Mouse (Mus musculus) embryonic facial prominence, embryonic 14.5 days (tissue): Measurements from ENCODE around the gene Lrpprc. TPM values are rescaled to one million over a fixed set of nuclear protein-coding genes. Genes with fewer than 3 reads are reported as not detected.
A peak's percentile ranks its signal among the peaks of the same experiment; 100 is the strongest.

Experiments
- ATAC-seq: fragments of 200-750 bp; cut with Nextera tagmentation; 2 replicates; pipeline ENCODE4 v1.8.0; 2017; ENCODE audit warnings: low read depth, moderate number of reproducible peaks, moderate TSS enrichment
- DNase-seq: peaks from one replicate; pipeline ENCODE4 v3.0.0-alpha.2; 2015; ENCODE audit warnings: low spot score
- H3K27ac ChIP-seq: fragments of 300-500 bp; sonication (generic); replicated peaks from 2 replicates; pipeline ENCODE4 v1.5.1; 2014; ENCODE audit warnings: low read depth, mild to moderate bottlenecking, low read length, moderate library complexity
- H3K27me3 ChIP-seq: fragments of 300-500 bp; sonication (generic); replicated peaks from 2 replicates; pipeline ENCODE4 v1.6.1; 2014; ENCODE audit warnings: low read length; ENCODE audit not compliant: control insufficient read depth, insufficient read depth
- H3K36me3 ChIP-seq: fragments of 300-500 bp; sonication (generic); 2 replicates; pipeline ENCODE4 v1.6.1; 2014; ENCODE audit warnings: low read length, mixed read lengths; ENCODE audit not compliant: control insufficient read depth, insufficient read depth
- H3K4me1 ChIP-seq: fragments of 300-500 bp; sonication (generic); 2 replicates; pipeline ENCODE4 v1.6.1; 2014; ENCODE audit warnings: antibody characterized with exemption, low read length; ENCODE audit not compliant: control insufficient read depth, insufficient read depth
- H3K4me2 ChIP-seq: fragments of 300-500 bp; sonication (generic); 2 replicates; pipeline ENCODE4 v1.6.1; 2014; ENCODE audit warnings: low read depth, mild to moderate bottlenecking, low read length, moderate library complexity, mixed read lengths
- H3K4me3 ChIP-seq: fragments of 300-500 bp; sonication (generic); 2 replicates; pipeline ENCODE4 v1.5.1; 2014; ENCODE audit warnings: low read depth, mild to moderate bottlenecking, low read length
- H3K9ac ChIP-seq: fragments of 300-500 bp; sonication (generic); 2 replicates; pipeline ENCODE4 v1.6.1; 2014; ENCODE audit warnings: low read depth, mild to moderate bottlenecking, low read length, moderate library complexity, mixed read lengths
- H3K9me3 ChIP-seq: fragments of 300-500 bp; sonication (generic); 2 replicates; pipeline ENCODE4 v1.6.1; 2016; ENCODE audit warnings: low read length; ENCODE audit not compliant: control insufficient read depth
- WGBS: fragments of 180-500 bp; shearing (Covaris S2); extraction: QIAGEN DNeasy Blood & Tissue Kit; methylation state at CpG from one replicate; pipeline ENCODE4 v1.1.7; 2014; 5-methylcytosine and 5-hydroxymethylcytosine counted together
- polyA plus RNA-seq: library from polyadenylated mRNA; unstranded; fragments of >200 nt; fragmentation: Nextera tagmentation; extraction: Ambion mirVana; gene quantifications from 2 replicates; pipeline ENCODE4 v1.2.1, GENCODE M21; 2014

Lrpprc gene
- polyA plus RNA-seq, 1 experiment from 2014 or later: 37.8 TPM

GRCm38 (mm10) chr17:84698727-84699126 lies 91.9 kb downstream of the Lrpprc start:
- H3K27me3 ChIP-seq: no peaks in the 10 kb centered on the region
- no peak overlapping the region for H3K27ac ChIP-seq
- H3K36me3 ChIP-seq: no peaks in the 10 kb centered on the region
- peak; percentile 70 for DNase-seq
- no peak overlapping the region for H3K4me2 ChIP-seq
- no peak for ATAC-seq
- no peaks in the 10 kb centered on the region for H3K9me3 ChIP-seq
- H3K9ac ChIP-seq: no peak overlapping the region
- H3K4me1 ChIP-seq: peaks cover 7% of the 10 kb centered on the region; the same call in 1 of the 2 replicates
- WGBS: 22% methylated on average over 5 of the region's 5 CpGs
- no peak overlapping the region for H3K4me3 ChIP-seq

GRCm38 (mm10) chr17:84696537-84696936 lies 94.1 kb downstream of the Lrpprc start:
- no peaks in the 10 kb centered on the region for H3K9me3 ChIP-seq
- no peak overlapping the region for H3K9ac ChIP-seq
- no peaks in the 10 kb centered on the region for H3K27me3 ChIP-seq
- no peak overlapping the region for H3K4me3 ChIP-seq
- H3K4me2 ChIP-seq: no peak overlapping the region
- no peak overlapping the region for H3K27ac ChIP-seq
- WGBS: 66% methylated on average over 6 of the region's 6 CpGs
- DNase-seq: no peak
- no peak for ATAC-seq
- no peaks in the 10 kb centered on the region for H3K36me3 ChIP-seq
- H3K4me1 ChIP-seq: no peaks in the 10 kb centered on the region; the same call in 1 of the 2 replicates

- WGBS: 67% methylated on average over 2 of the region's 2 CpGs
- Histone ChIP-seq H3K9me3 (no peaks in the 10 kb centered on the region), H3K27me3 (no peaks in the 10 kb centered on the region), H3K36me3 (no peaks in the 10 kb centered on the region), H3K9ac (no peak overlapping the region), H3K4me3 (no peak overlapping the region), H3K27ac (no peak overlapping the region), H3K4me1 (peaks cover 7% of the 10 kb centered on the region; the same call in 1 of the 2 replicates), H3K4me2 (no peak overlapping the region)
- no peak for DNase-seq
- ATAC-seq: no peak
Measured at GRCm38 (mm10) chr17:84693741-84694140, 96.8 kb downstream of the Lrpprc start.

GRCm38 (mm10) chr17:84690111-84690510 lies 100.5 kb downstream of the Lrpprc start:
- 67% methylated on average over 5 of the region's 5 CpGs for WGBS
- Histone ChIP-seq H3K9me3 (no peaks in the 10 kb centered on the region), H3K4me2 (no peak overlapping the region), H3K27ac (no peak overlapping the region), H3K4me1 (peaks cover 14% of the 10 kb centered on the region; the same call in 1 of the 2 replicates), H3K4me3 (no peak overlapping the region), H3K36me3 (no peaks in the 10 kb centered on the region), H3K27me3 (no peaks in the 10 kb centered on the region), H3K9ac (0 out of 2 replicates have a peak overlapping the region, but pooled peaks have one; percentile 1)
- ATAC-seq (no peak), DNase-seq (peak; percentile 65)

DNA sequence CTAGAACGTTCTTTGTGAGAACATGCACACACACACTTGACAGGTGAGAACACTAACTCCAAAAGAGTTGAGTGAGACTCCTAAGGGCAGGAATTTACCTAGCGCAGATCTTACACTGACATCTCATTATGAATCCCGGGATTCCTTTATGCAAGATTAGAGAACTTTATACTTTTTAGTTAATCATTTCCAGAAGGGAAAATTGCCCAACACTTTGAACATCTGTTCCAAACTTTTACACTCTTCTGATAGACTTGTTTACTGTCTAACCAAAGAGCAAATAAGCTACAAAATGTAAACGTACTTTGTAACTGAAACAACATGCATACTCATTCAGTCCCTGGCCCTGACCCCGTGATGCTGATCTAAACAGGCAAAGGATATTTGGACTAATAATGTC lies 101.3 kb downstream of the Lrpprc start:
- H3K4me2 ChIP-seq: no peak overlapping the region
- ATAC-seq (no peak), DNase-seq (no peak)
- H3K27me3 ChIP-seq: no peaks in the 10 kb centered on the region
- no peaks in the 10 kb centered on the region for H3K36me3 ChIP-seq
- H3K9ac ChIP-seq: no peak overlapping the region
- no peak overlapping the region for H3K4me3 ChIP-seq
- H3K4me1 ChIP-seq: peaks cover 17% of the 10 kb centered on the region; the same call in 1 of the 2 replicates
- no peaks in the 10 kb centered on the region for H3K9me3 ChIP-seq
- 57% methylated on average over 5 of the region's 5 CpGs for WGBS
- H3K27ac ChIP-seq: no peak overlapping the region

DNA sequence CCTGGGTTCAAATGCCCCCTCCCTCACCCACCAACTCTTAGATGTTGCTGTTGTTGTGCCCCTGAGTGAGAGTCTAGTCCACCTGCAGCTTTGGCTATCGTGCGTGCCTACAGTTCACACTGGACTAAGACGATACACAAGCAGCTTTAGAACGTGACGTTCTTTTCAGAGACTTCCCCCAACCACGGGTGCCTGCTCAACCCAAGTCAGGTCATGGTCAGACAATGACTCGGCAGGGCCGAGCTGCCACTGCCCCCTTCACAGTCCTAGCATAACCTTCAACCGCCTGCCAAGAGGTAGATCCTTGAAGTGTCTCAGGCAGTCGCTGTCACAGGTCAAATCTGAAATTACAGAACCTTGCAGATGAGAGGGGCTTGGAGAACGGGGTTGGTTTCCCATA lies 101.8 kb downstream of the Lrpprc start:
- DNase-seq (no peak), ATAC-seq (no peak)
- Histone ChIP-seq H3K4me1 (peaks cover 17% of the 10 kb centered on the region; the same call in 1 of the 2 replicates), H3K9ac (no peak overlapping the region), H3K4me3 (no peak overlapping the region), H3K4me2 (no peak overlapping the region), H3K36me3 (no peaks in the 10 kb centered on the region), H3K27me3 (no peaks in the 10 kb centered on the region), H3K27ac (no peak overlapping the region), H3K9me3 (no peaks in the 10 kb centered on the region)
- 84% methylated on average over 11 of the region's 11 CpGs for WGBS

GRCm38 (mm10) chr17:84687994-84688393 lies 102.6 kb downstream of the Lrpprc start:
- Histone ChIP-seq H3K4me1 (peaks cover 17% of the 10 kb centered on the region; the same call in 1 of the 2 replicates), H3K4me2 (no peak overlapping the region), H3K27me3 (no peaks in the 10 kb centered on the region), H3K9ac (no peak overlapping the region), H3K9me3 (no peaks in the 10 kb centered on the region), H3K27ac (no peak overlapping the region), H3K36me3 (no peaks in the 10 kb centered on the region), H3K4me3 (no peak overlapping the region)
- DNase-seq: peak; percentile 63
- peak; percentile 61; the same call in 1 of the 2 replicates for ATAC-seq
- WGBS: 37% methylated on average over 5 of the region's 5 CpGs

DNA sequence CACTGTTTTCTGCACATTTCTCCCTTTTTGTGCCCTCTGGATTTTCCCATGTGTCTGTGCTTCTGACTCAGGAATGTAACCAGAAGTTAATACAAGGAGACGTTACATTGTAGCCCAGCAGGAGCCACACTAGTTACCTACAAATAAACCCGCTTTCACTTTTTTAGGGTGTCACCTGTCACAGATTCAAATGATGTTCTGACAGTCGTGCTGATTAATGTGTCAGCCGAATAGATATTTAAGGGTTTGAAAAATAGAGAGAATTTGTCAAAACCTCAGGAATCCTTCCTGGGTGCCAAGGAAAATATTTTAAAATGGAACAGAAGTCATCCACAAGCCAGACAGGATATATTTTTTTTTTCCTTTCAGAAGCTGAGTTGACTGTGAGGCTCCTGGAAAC lies 105.3 kb downstream of the Lrpprc start:
- Histone ChIP-seq H3K4me2 (no peak overlapping the region), H3K4me3 (no peak overlapping the region), H3K4me1 (peaks cover 14% of the 10 kb centered on the region; the same call in 1 of the 2 replicates), H3K36me3 (no peaks in the 10 kb centered on the region), H3K27ac (no peak overlapping the region), H3K27me3 (no peaks in the 10 kb centered on the region), H3K9me3 (no peaks in the 10 kb centered on the region), H3K9ac (no peak overlapping the region)
- ATAC-seq: no peak
- DNase-seq: no peak
- 58% methylated on average over 4 of the region's 4 CpGs for WGBS

GRCm38 (mm10) chr17:84684284-84684683 lies 106.3 kb downstream of the Lrpprc start:
- H3K4me1 ChIP-seq: peaks cover 10% of the 10 kb centered on the region; the same call in 1 of the 2 replicates
- WGBS: 48% methylated on average over 6 of the region's 6 CpGs
- H3K4me2 ChIP-seq: no peak overlapping the region
- ATAC-seq (no peak), DNase-seq (no peak)
- no peaks in the 10 kb centered on the region for H3K27me3 ChIP-seq
- H3K36me3 ChIP-seq: no peaks in the 10 kb centered on the region
- no peaks in the 10 kb centered on the region for H3K9me3 ChIP-seq
- no peak overlapping the region for H3K9ac ChIP-seq
- H3K27ac ChIP-seq: no peak overlapping the region
- H3K4me3 ChIP-seq: no peak overlapping the region
